Mouse (Mus musculus): ENCODE data around the gene C7. TPM values are rescaled to one million over a fixed set of nuclear protein-coding genes. Genes with fewer than 3 reads are reported as not detected.
A peak's percentile ranks its signal among the peaks of the same experiment; 100 is the strongest.
"Not testable (repeated sequence)": the region's sequence is repeated elsewhere in the genome, so short reads cannot be mapped to it uniquely, and the experiment has no call there.

C7 gene
- under 1 TPM; 0.12 to 0.16 TPM for total RNA-seq (2021)
- long read RNA-seq, experiment 1 = 0 reads
- long read RNA-seq, experiment 2 = 0 reads

GRCm38 (mm10) chr15:5063635-5064034, at the start of gene C7:
Gene C7, minus strand, starts transcription at chr15:5063740.
- no peak for DNase-seq (ENCODE audit: low spot score in 2 of 2)

DNA sequence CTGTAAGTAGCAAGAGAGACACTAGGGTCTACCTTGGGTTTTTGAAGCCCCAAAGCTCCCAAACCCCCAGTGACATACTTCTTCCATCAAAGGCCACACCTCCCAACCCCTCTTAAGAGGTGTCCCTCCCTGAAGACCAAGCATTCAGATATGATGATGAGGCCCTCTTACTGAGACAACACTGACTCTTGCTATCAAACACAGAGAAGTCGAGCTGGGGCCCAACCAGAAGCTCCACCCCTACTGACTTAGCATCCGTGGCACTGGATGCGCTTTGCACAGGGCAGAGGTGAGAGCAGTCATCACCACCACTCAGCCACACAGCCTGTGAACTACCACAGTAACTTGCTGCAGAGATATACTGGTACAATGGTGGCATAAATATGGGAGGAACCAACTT, 49.1 kb upstream of the C7 start:
- no peak for DNase-seq (ENCODE audit: low spot score in 2 of 2)

DNA sequence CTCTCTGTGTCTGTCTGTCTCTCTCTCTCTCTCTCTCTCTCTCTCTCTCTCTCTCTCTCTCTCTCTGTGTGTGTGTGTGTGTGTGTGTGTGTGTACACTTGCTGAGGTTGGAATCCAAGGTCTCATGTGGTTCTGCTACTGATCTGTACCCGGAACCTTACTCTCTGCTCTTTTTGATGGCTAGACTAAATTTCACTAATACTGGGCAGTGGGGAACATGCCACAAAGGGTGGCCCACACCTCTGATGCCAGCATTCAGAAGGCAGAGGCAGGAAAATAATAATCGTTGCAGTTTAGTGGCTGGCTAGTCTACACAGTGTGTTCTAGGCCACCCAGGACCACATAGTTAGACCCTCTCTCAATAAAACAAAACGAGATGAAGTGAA, 45.1 kb upstream of the C7 start:
- no peak for DNase-seq (ENCODE audit: low spot score in 2 of 2)

GRCm38 (mm10) chr15:5107686-5108654, 44.4 kb upstream of the C7 start, which contains the start of gene Card6:
Gene Card6, minus strand, starts transcription at chr15:5108539.
- no peak for DNase-seq (ENCODE audit: low spot score in 2 of 2)

DNA sequence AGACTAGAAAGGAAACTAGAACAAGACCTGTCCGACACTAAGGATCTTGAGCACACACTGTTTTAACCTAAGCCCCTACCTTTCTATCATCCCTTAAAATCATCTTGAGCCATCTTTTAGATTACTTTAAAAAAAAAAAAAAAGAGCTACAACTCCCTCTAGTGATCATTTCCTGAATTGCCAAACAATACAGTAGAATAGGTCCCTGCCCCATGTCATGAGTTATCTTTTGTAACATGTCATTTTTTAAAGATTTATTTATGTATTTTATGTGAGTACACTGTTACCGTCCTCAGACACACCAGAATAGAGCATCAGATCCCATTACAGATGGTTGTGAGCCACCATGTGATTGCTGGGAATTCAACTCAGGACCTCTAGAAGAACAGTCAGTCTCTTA, 42.8 kb upstream of the C7 start:
- no peak for DNase-seq (ENCODE audit: low spot score in 2 of 2)

- DNase-seq (ENCODE audit: low spot score in 2 of 2) = no peak
These were observed 42.4 kb upstream of the C7 start for GRCm38 (mm10) chr15:5105891-5106290.

- DNase-seq (ENCODE audit: low spot score in 2 of 2) = no peak
These were observed 38.8 kb upstream of the C7 start for GRCm38 (mm10) chr15:5102312-5102711.

GRCm38 (mm10) chr15:5097376-5097775, 33.8 kb upstream of the C7 start:
- no peak for DNase-seq (ENCODE audit: low spot score in 2 of 2)

DNA sequence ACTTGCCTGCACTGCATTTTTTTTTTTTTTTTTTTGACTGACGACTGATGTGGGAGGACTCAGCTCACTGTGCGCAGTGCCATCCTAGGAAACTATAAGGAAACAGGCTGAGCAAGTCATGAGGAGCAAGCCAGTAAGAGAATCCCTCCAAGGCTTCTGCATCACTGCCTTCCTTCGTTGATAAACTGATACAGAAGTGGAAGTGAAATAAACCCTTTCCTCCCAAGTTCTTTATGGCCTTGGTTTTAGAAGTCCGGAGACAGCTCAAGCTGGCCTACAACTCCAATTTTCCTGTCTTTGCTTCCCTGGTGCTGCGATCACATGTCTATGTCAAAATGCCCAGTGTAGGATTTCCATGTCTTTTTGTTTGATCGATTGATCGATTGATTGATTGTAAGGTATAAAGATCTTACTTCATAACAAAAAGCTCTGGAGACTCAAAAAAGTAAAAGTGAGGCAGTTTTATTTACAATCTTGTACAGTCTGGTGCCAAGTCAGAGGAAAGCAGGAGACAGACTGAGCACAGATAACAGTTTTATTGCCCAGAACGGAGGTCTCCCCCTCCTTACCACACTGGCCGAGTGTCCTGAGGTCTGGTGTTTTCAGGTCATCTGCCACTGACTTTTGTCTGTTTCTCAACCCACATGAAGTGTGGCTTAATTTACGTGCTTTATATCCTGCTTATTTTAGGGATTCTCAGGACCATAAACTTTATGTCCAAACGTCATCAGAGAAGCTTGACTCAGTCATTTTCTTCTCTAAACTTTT, 32.2 kb upstream of the C7 start:
- DNase-seq (ENCODE audit: low spot score in 2 of 2) = no peak

DNA sequence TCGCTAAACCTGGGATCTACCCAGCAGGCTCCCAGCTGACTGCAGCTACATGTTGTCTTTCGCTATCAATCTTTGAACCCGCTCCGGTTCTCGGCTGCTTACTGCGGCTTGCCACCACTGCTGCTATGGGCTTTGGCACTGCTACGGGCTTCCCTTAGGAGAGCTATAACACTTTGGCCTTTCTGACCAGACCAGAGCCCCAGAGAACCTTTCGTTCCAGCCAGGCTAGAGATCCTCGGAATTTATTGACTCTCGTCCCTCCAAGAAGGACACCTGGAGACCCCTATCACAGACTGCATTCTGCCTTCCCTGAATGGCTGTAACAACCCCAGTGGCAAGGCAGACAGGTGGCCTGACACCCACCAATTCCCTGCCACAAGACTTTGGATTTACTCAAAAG, 26.6 kb upstream of the C7 start:
- DNase-seq (ENCODE audit: low spot score in 2 of 2) = no peak

GRCm38 (mm10) chr15:5088850-5089608, 25.5 kb upstream of the C7 start:
- no peak for DNase-seq (ENCODE audit: low spot score in 2 of 2)

DNA sequence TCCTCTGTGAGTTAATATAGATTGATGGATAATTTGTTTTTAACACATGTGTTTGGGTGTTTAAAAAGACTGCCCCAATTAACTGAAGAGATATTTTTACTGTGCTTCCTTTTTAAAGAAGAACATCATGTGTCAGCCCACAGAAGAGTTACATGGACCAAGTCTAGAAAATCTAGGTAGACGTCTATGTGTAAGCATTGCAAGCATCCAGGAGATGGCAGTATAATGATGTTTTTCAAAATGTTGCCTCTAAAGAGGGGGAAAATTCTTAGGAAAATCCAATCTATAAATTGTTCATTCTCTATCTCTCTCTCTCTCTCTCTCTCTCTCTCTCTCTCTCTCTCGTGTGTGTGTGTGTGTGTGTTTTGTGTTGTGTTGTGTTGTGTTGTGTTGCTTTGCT, 22.6 kb upstream of the C7 start:
- no peak for DNase-seq (ENCODE audit: low spot score in 2 of 2)

DNA sequence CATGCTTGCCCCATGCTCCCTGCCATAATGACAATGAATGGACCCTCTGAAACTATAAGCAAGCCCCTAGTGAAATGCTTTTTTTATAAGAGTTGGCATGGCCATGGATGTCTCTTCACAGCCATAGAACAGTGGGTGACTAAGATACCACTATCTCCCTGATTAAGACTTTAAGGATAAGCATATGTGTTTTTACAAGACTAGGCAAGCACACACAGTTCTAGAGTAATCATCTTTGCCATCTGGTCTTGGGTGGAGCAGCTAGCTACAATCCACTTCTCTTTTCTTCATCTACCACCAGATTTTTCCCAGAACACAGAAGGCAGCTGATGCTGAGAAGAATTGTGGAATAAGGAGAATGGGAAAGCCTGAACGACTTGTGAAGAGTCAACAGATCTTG, 17.7 kb upstream of the C7 start:
- DNase-seq (ENCODE audit: low spot score in 2 of 2) = no peak

GRCm38 (mm10) chr15:5068801-5069518, 5.4 kb upstream of the C7 start:
- peak in 1 of 2 experiments; percentile 12 for DNase-seq (ENCODE audit: low spot score in 2 of 2)

GRCm38 (mm10) chr15:5045560-5046284, 17.8 kb downstream of the C7 start:
- no peak for DNase-seq (ENCODE audit: low spot score in 2 of 2)

DNA sequence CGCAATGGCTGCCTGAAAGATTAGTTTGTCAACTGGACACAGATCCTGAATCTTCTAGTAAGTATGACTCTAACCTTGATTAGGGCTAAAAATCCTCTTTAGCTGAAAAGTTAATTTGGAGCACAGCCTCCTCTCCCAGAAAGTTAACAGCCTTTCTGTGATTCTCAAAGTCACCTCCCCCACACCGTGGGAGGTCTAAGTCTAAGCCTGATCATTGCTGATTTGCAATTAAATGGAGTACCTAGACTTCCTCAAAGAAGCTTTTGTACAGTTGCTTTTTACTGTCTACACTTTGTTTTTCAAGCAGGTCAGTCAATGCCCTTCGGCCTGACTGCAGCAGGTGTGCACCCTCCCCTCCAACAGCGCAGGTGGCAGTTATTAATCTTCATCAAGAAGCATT, 34.3 kb downstream of the C7 start:
- DNase-seq (ENCODE audit: low spot score in 2 of 2) = no peak

- DNase-seq (ENCODE audit: low spot score in 2 of 2) = not testable (repeated sequence)
These were observed 39.9 kb downstream of the C7 start for GRCm38 (mm10) chr15:5023479-5024265.

DNA sequence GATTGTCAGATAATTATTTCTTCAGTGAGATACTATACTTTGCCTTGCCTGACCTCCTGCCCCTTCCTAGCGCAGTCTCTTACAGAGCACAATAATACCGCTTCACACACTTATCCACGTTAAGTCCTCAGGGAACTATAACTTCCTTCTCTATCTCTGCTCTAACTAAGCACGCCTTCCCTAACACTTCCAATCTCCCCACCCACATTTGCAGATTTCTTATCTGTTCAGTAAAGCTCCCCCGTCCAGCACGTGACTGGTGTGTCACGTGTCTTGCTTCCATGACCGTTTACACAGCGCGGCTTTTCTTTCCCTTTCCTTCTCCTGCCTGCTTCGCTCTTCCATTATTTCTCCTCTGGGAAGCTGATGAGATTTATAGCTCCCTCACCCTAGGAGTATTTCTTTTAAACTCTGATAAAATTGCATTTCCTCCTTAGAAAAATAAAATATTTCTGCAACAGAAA, 53.9 kb downstream of the C7 start:
- DNase-seq (ENCODE audit: low spot score in 2 of 2) = no peak

All from gastrocnemius, postnatal 4 days (tissue).